11 mouse cellular contexts compared by ENCODE assay signal in the genomic region with DNA sequence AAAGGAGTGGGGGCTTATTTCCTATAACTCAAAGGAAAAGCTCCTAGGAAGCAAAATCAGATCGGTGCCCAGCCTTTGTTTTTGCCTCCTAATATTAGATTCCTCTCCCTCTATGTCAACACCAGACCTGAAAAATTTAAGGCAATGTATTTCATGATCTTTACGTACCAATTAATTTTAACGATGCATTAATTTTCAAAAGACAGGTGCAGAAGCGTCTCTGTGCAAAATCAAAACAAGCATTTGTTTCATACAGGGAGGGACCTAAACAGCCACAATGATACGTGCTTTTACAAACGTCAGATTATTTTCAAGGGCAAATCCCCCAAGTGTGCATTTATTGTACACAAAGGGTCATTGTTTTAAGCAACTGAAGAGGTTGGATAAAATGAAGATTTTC. TPM values are rescaled to one million over a fixed set of nuclear protein-coding genes. Genes with fewer than 3 reads are reported as not detected.
DNase-seq lines count a peak whose midpoint lies in the region; ATAC-seq and TF ChIP-seq lines count a peak whose summit lies in the region.
"Had no signal": no experiment of that assay in that cellular context is flagged by ENCODE, and none has a peak within 500 bp of the region (broad histone marks: within the 10 kb centered on the region; RNA-seq: fewer than 3 reads in every experiment).

No protein-coding gene starts in this region.

- no peaks in the 10 kb centered on the region for H3K9me3 ChIP-seq in heart, embryonic 12.5 days (replicated peaks)
- no peaks in the 10 kb centered on the region for H3K9me3 ChIP-seq in limb, embryonic 14.5 days (ENCODE audit: control insufficient read depth, low read length)
- H3K9me3 ChIP-seq: liver, embryonic 15.5 days had no signal

- 34% methylated on average over 6 of the region's 6 CpGs for WGBS in heart, embryonic 12.5 days
- 14% methylated on average over 6 of the region's 6 CpGs for WGBS in limb, embryonic 14.5 days

- no peak overlapping the region for H3K27ac ChIP-seq in heart, embryonic 12.5 days (ENCODE audit: poor library complexity, severe bottlenecking)
- H3K27ac ChIP-seq in limb, embryonic 14.5 days (replicated peaks; ENCODE audit: low read depth, low read length): no peak overlapping the region
- H3K27ac ChIP-seq: liver, embryonic 15.5 days had no signal

- peaks cover 31% of the 10 kb centered on the region for H3K4me1 ChIP-seq in heart, embryonic 12.5 days (replicated peaks)
- peaks cover 44% of the 10 kb centered on the region for H3K4me1 ChIP-seq in limb, embryonic 14.5 days (ENCODE audit: control insufficient read depth, insufficient read depth, low read length)

- H3K36me3 ChIP-seq in heart, embryonic 12.5 days: no peaks in the 10 kb centered on the region
- H3K36me3 ChIP-seq in limb, embryonic 14.5 days (ENCODE audit: control insufficient read depth, insufficient read depth, low read length): no peaks in the 10 kb centered on the region
- H3K36me3 ChIP-seq: liver, embryonic 15.5 days had no signal

- TF ChIP-seq POLR2A in limb, embryonic 14.5 days (IDR thresholded peaks at IDR 0.05; ENCODE audit: borderline replicate concordance, extremely low read depth, insufficient read depth, insufficient read length): no peak

- H3K9ac ChIP-seq in heart, embryonic 12.5 days: no peak overlapping the region
- H3K9ac ChIP-seq in limb, embryonic 14.5 days (ENCODE audit: low read depth, low read length, severe bottlenecking): no peak overlapping the region
- H3K9ac ChIP-seq: liver, embryonic 15.5 days had no signal

- peaks cover 23% of the 10 kb centered on the region for H3K27me3 ChIP-seq in heart, embryonic 12.5 days (replicated peaks)
- no peaks in the 10 kb centered on the region for H3K27me3 ChIP-seq in limb, embryonic 14.5 days (ENCODE audit: control insufficient read depth, insufficient read depth, low read length)
- H3K27me3 ChIP-seq: Patski had no signal

- H3K4me3 ChIP-seq in heart, embryonic 12.5 days: 0 out of 2 replicates have a peak overlapping the region, but pooled peaks have one; percentile 88
- peak overlapping the region; percentile 73 for H3K4me3 ChIP-seq in limb, embryonic 14.5 days (replicated peaks; ENCODE audit: low read length)
- H3K4me3 ChIP-seq: liver, embryonic 15.5 days had no signal

- H3K4me2 ChIP-seq in heart, embryonic 12.5 days: peak overlapping the region; percentile 91
- peak overlapping the region; percentile 82 for H3K4me2 ChIP-seq in limb, embryonic 14.5 days (replicated peaks; ENCODE audit: low read depth, low read length, severe bottlenecking)

- DNase-seq in heart, adult 11 months: no peak
- peak; percentile 32 for DNase-seq in retina, postnatal 1 day
- no peak for DNase-seq in retina, embryonic 14.5 days (ENCODE audit: low spot score)
- DNase-seq in limb, embryonic 14.5 days (ENCODE audit: low spot score): no peak
- DNase-seq in adrenal gland, adult 18-20 months (ENCODE audit: low spot score in 2 of 2): no peak
- DNase-seq in thymus, adult 18-20 months: no peak
- no peak for DNase-seq in kidney, adult 9 months
- DNase-seq: kidney, adult 8-10 months had no signal

- no peak for ATAC-seq in heart, embryonic 12.5 days (ENCODE audit: insufficient number of reproducible peaks, low FRiP score)
- no peak for ATAC-seq in limb, embryonic 14.5 days (ENCODE audit: low FRiP score, low read depth)
- ATAC-seq: Patski had no signal

RNA-seq across cellular contexts. Expression of a gene that starts 2.6 kb away (rescaled TPM):
- polyA plus RNA-seq in heart, embryonic 12.5 days (2016; fragmentation: Nextera tagmentation; extraction: Ambion mirVana): 24.2 and 28.8 TPM in 2 replicates
- polyA plus RNA-seq in limb, embryonic 14.5 days (2012; rRNA removed): 376 and 378 TPM in 2 replicates
- 28.5 TPM in 2 replicates for polyA plus RNA-seq in limb, embryonic 14.5 days (2014; fragmentation: Nextera tagmentation; extraction: Ambion mirVana)
- 1 to 10 TPM; 1.0 to 2.9 TPM for total RNA-seq in adrenal gland, adult 18-20 months (2021)

RNA-seq across cellular contexts. Expression of a gene that starts 29.9 kb away (rescaled TPM):
- polyA plus RNA-seq in heart, embryonic 12.5 days (2016; fragmentation: Nextera tagmentation; extraction: Ambion mirVana): 76.9 and 78.8 TPM in 2 replicates
- polyA plus RNA-seq in limb, embryonic 14.5 days (2012; rRNA removed): 133 and 153 TPM in 2 replicates
- polyA plus RNA-seq in limb, embryonic 14.5 days (2014; fragmentation: Nextera tagmentation; extraction: Ambion mirVana): 75.5 and 83.8 TPM in 2 replicates
- total RNA-seq in adrenal gland, adult 18-20 months (2021): 10 to 100 TPM; 30.3 to 35.0 TPM

RNA-seq across cellular contexts. Expression of a gene that starts 55.1 kb away (rescaled TPM):
- polyA plus RNA-seq in heart, embryonic 12.5 days (2016; fragmentation: Nextera tagmentation; extraction: Ambion mirVana): 111 and 117 TPM in 2 replicates
- 328 and 445 TPM in 2 replicates for polyA plus RNA-seq in limb, embryonic 14.5 days (2012; rRNA removed)
- polyA plus RNA-seq in limb, embryonic 14.5 days (2014; fragmentation: Nextera tagmentation; extraction: Ambion mirVana): 150 and 170 TPM in 2 replicates
- total RNA-seq in adrenal gland, adult 18-20 months (2021): 10 to 100 TPM; 35.1 to 85.9 TPM
